Mouse (Mus musculus) liver, postnatal 0 days (tissue): ENCODE measurements around the gene Gm20918.
"Not testable (repeated sequence)": the region's sequence is repeated elsewhere in the genome, so short reads cannot be mapped to it uniquely, and the experiment has no call there.

Source experiments
- CTCF ChIP-seq: sonication (generic); IDR thresholded peaks from 2 replicates; pipeline ENCODE4 v1.5.1; 2016; ENCODE audit warnings: antibody characterized with exemption, low read depth
- EP300 ChIP-seq: IDR thresholded peaks from 2 replicates; pipeline ENCODE4 v1.6.1; 2016; ENCODE audit warnings: antibody characterized with exemption, low read depth, mild to moderate bottlenecking

DNA sequence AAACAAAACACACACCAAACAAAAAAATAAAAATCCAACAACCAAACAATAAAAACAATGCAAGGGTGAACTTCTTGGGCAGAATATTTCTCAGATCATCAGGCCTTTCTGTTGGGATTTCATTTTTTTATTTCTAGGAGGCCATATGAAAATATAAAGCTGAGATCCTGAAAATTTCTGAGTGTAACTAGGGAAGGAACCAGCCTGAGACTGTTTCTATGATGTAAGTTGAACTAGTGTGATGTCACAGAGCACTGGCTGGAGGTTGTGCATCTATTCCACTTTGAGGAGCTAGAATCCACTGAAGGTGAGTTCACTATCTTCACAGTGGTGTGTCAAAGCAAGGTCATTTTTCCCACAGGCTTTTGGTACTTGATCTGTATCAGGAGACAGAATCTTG is at the start of gene Gm20918:
- not testable (repeated sequence) for TF ChIP-seq CTCF, EP300
